Mouse (Mus musculus): ENCODE data around the gene Tbc1d20. TPM values are rescaled to one million over a fixed set of nuclear protein-coding genes. Genes with fewer than 3 reads are reported as not detected.

Tbc1d20 gene
- total and polyA plus RNA-seq, 2 experiments from 2014 or later, result 27.7 to 48.8 TPM

GRCm38 (mm10) chr2:152305480-152305879 lies 11.9 kb downstream of the Tbc1d20 start:
- Histone ChIP-seq H3K9ac (replicated peaks; ENCODE audit: low read length) (no peak overlapping the region), H3K9me3 (ENCODE audit: low read length) (no peaks in the 10 kb centered on the region), H3K4me1 (ENCODE audit: insufficient read depth, low read length) (no peaks in the 10 kb centered on the region), H3K4me3 (ENCODE audit: low read length) (no peak overlapping the region), H3K4me2 (ENCODE audit: low read depth, low read length) (no peak overlapping the region), H3K27me3 (ENCODE audit: insufficient read depth, low read length) (no peaks in the 10 kb centered on the region), H3K27ac (no peak overlapping the region), H3K36me3 (ENCODE audit: insufficient read depth, low read length) (peaks cover 45% of the 10 kb centered on the region)
- WGBS, result 96% methylated on average over 6 of the region's 6 CpGs
- ATAC-seq (no peak), DNase-seq (ENCODE audit: low spot score) (no peak)
- no peak for TF ChIP-seq CTCF (IDR thresholded peaks at IDR 0.05; ENCODE audit: low read depth)

GRCm38 (mm10) chr2:152307186-152307585 lies 13.6 kb downstream of the Tbc1d20 start:
- Histone ChIP-seq H3K27me3 (ENCODE audit: insufficient read depth, low read length) (no peaks in the 10 kb centered on the region), H3K4me3 (ENCODE audit: low read length) (no peak overlapping the region), H3K27ac (no peak overlapping the region), H3K4me1 (ENCODE audit: insufficient read depth, low read length) (no peaks in the 10 kb centered on the region), H3K9me3 (ENCODE audit: low read length) (no peaks in the 10 kb centered on the region), H3K9ac (replicated peaks; ENCODE audit: low read length) (no peak overlapping the region), H3K4me2 (ENCODE audit: low read depth, low read length) (no peak overlapping the region), H3K36me3 (ENCODE audit: insufficient read depth, low read length) (peaks cover 63% of the 10 kb centered on the region)
- no peak for DNase-seq (ENCODE audit: low spot score)
- no peak for ATAC-seq
- 92% methylated on average over 3 of the region's 3 CpGs for WGBS
- TF ChIP-seq CTCF (IDR thresholded peaks at IDR 0.05; ENCODE audit: low read depth), result no peak

- WGBS, result 64% methylated on average over 7 of the region's 7 CpGs
- no peak for ATAC-seq
- H3K27ac ChIP-seq, result no peak overlapping the region
- DNase-seq (ENCODE audit: low spot score), result no peak
- no peaks in the 10 kb centered on the region for H3K9me3 ChIP-seq (ENCODE audit: low read length)
- no peaks in the 10 kb centered on the region for H3K27me3 ChIP-seq (ENCODE audit: insufficient read depth, low read length)
- H3K4me3 ChIP-seq (ENCODE audit: low read length), result no peak overlapping the region
- peaks cover 67% of the 10 kb centered on the region for H3K36me3 ChIP-seq (ENCODE audit: insufficient read depth, low read length)
- no peak overlapping the region for H3K4me2 ChIP-seq (ENCODE audit: low read depth, low read length)
- H3K4me1 ChIP-seq (ENCODE audit: insufficient read depth, low read length), result no peaks in the 10 kb centered on the region
- H3K9ac ChIP-seq (replicated peaks; ENCODE audit: low read length), result no peak overlapping the region
- no peak for TF ChIP-seq CTCF (IDR thresholded peaks at IDR 0.05; ENCODE audit: low read depth)
Observed at GRCm38 (mm10) chr2:152312996-152313395, 19.4 kb downstream of the Tbc1d20 start.

DNA sequence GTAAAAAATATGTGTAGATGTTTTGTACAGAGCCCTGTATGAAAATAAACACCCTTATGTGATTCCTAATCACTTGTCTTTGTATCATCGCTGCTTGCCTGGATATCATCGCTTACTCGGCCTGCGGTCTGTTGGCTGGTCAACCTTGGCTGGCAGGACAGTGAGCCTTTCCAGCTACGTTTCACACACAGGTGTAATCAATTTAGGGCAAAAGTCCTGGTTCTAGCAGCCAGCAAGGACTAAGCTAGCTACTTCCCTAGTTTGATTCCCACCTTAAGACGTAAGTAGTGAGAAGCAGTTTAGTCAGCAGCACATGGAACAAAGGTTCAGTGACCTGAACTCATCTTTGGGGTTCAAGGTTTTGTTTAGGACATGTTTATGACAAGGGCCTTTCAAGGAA lies 20.3 kb downstream of the Tbc1d20 start:
- ATAC-seq (no peak), DNase-seq (ENCODE audit: low spot score) (no peak)
- H3K4me3 ChIP-seq (ENCODE audit: low read length), result no peak overlapping the region
- H3K4me2 ChIP-seq (ENCODE audit: low read depth, low read length), result no peak overlapping the region
- peaks cover 67% of the 10 kb centered on the region for H3K36me3 ChIP-seq (ENCODE audit: insufficient read depth, low read length)
- no peak overlapping the region for H3K27ac ChIP-seq
- no peak overlapping the region for H3K9ac ChIP-seq (replicated peaks; ENCODE audit: low read length)
- no peaks in the 10 kb centered on the region for H3K27me3 ChIP-seq (ENCODE audit: insufficient read depth, low read length)
- TF ChIP-seq CTCF (IDR thresholded peaks at IDR 0.05; ENCODE audit: low read depth), result no peak
- WGBS, result 90% methylated on average over 6 of the region's 6 CpGs
- H3K9me3 ChIP-seq (ENCODE audit: low read length), result no peaks in the 10 kb centered on the region
- no peaks in the 10 kb centered on the region for H3K4me1 ChIP-seq (ENCODE audit: insufficient read depth, low read length)

- 88% methylated on average over 6 of the region's 6 CpGs for WGBS
- TF ChIP-seq CTCF (IDR thresholded peaks at IDR 0.05; ENCODE audit: low read depth), result no peak
- ATAC-seq, result no peak
- Histone ChIP-seq H3K4me2 (ENCODE audit: low read depth, low read length) (no peak overlapping the region), H3K27me3 (ENCODE audit: insufficient read depth, low read length) (no peaks in the 10 kb centered on the region), H3K36me3 (ENCODE audit: insufficient read depth, low read length) (peaks cover 51% of the 10 kb centered on the region), H3K4me3 (ENCODE audit: low read length) (no peak overlapping the region), H3K9ac (replicated peaks; ENCODE audit: low read length) (no peak overlapping the region), H3K4me1 (ENCODE audit: insufficient read depth, low read length) (no peaks in the 10 kb centered on the region), H3K27ac (no peak overlapping the region), H3K9me3 (ENCODE audit: low read length) (no peaks in the 10 kb centered on the region)
- no peak for DNase-seq (ENCODE audit: low spot score)
Observed at GRCm38 (mm10) chr2:152317054-152317453, 23.4 kb downstream of the Tbc1d20 start.

DNA sequence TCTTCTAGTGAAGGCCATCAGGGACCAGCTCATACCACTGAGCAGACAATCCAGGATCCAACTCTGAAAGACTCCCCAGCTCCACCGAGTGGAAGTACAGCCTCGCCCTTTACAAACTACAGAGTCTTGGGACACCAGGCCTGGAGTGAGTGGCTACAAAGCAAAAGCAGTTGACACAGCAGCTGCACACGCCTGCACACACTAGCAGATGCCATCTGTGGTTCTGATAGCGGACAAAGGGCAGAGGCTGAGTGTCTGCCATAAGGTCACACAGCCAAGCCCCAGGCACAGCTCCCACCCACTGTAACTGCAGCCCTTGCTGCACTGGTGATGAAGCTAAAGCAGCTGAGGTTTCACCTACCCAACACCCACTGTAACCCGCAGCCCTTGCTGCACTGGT lies 27.9 kb downstream of the Tbc1d20 start:
- Histone ChIP-seq H3K9ac (replicated peaks; ENCODE audit: low read length) (no peak overlapping the region), H3K4me2 (ENCODE audit: low read depth, low read length) (no peak overlapping the region), H3K36me3 (ENCODE audit: insufficient read depth, low read length) (peaks cover 46% of the 10 kb centered on the region), H3K4me1 (ENCODE audit: insufficient read depth, low read length) (no peaks in the 10 kb centered on the region), H3K9me3 (ENCODE audit: low read length) (no peaks in the 10 kb centered on the region), H3K27ac (no peak overlapping the region), H3K27me3 (ENCODE audit: insufficient read depth, low read length) (no peaks in the 10 kb centered on the region), H3K4me3 (ENCODE audit: low read length) (no peak overlapping the region)
- WGBS, result 89% methylated on average over 5 of the region's 5 CpGs
- ATAC-seq (no peak), DNase-seq (ENCODE audit: low spot score) (no peak)
- TF ChIP-seq CTCF (IDR thresholded peaks at IDR 0.05; ENCODE audit: low read depth), result no peak

GRCm38 (mm10) chr2:152322198-152322597 lies 28.6 kb downstream of the Tbc1d20 start:
- no peak overlapping the region for H3K4me2 ChIP-seq (ENCODE audit: low read depth, low read length)
- H3K27me3 ChIP-seq (ENCODE audit: insufficient read depth, low read length), result no peaks in the 10 kb centered on the region
- TF ChIP-seq CTCF (IDR thresholded peaks at IDR 0.05; ENCODE audit: low read depth), result no peak
- ATAC-seq, result no peak
- no peak for DNase-seq (ENCODE audit: low spot score)
- H3K9ac ChIP-seq (replicated peaks; ENCODE audit: low read length), result no peak overlapping the region
- 93% methylated on average over 6 of the region's 6 CpGs for WGBS
- no peaks in the 10 kb centered on the region for H3K9me3 ChIP-seq (ENCODE audit: low read length)
- H3K4me3 ChIP-seq (ENCODE audit: low read length), result no peak overlapping the region
- no peak overlapping the region for H3K27ac ChIP-seq
- H3K4me1 ChIP-seq (ENCODE audit: insufficient read depth, low read length), result no peaks in the 10 kb centered on the region
- H3K36me3 ChIP-seq (ENCODE audit: insufficient read depth, low read length), result peaks cover 49% of the 10 kb centered on the region

All from hindbrain, postnatal 0 days (tissue).